Mouse (Mus musculus): ENCODE measurements around the gene Cntnap2.

Cntnap2 gene

GRCm38 (mm10) chr6:46696187-46696586 lies 1637.0 kb downstream of the Cntnap2 start:
- no peak for DNase-seq (ENCODE audit: low read depth)

- DNase-seq (ENCODE audit: low read depth) = no peak
Observed at GRCm38 (mm10) chr6:46699343-46699742, 1640.2 kb downstream of the Cntnap2 start.

- DNase-seq (ENCODE audit: low read depth) = no peak
Observed at GRCm38 (mm10) chr6:46704293-46705170, 1645.4 kb downstream of the Cntnap2 start.

GRCm38 (mm10) chr6:46705926-46706325 lies 1646.8 kb downstream of the Cntnap2 start:
- DNase-seq (ENCODE audit: low read depth) = no peak

- DNase-seq (ENCODE audit: low read depth) = no peak
Observed at GRCm38 (mm10) chr6:46716576-46716975, 1657.4 kb downstream of the Cntnap2 start.

- no peak for DNase-seq (ENCODE audit: low read depth)
Observed at GRCm38 (mm10) chr6:46733794-46734193, 1674.6 kb downstream of the Cntnap2 start.

GRCm38 (mm10) chr6:46748448-46748847 lies 1689.3 kb downstream of the Cntnap2 start:
- DNase-seq (ENCODE audit: low read depth) = no peak

GRCm38 (mm10) chr6:46763481-46763880 lies 1704.3 kb downstream of the Cntnap2 start:
- no peak for DNase-seq (ENCODE audit: low read depth)

GRCm38 (mm10) chr6:46774529-46774928 lies 1715.4 kb downstream of the Cntnap2 start:
- DNase-seq (ENCODE audit: low read depth) = no peak

GRCm38 (mm10) chr6:46802264-46803110 lies 1743.3 kb downstream of the Cntnap2 start:
- DNase-seq (ENCODE audit: low read depth) = no peak

GRCm38 (mm10) chr6:46856635-46857034 lies 1797.5 kb downstream of the Cntnap2 start:
- DNase-seq (ENCODE audit: low read depth) = no peak

GRCm38 (mm10) chr6:46861076-46861475 lies 1801.9 kb downstream of the Cntnap2 start:
- DNase-seq (ENCODE audit: low read depth) = no peak

- no peak for DNase-seq (ENCODE audit: low read depth)
Observed at GRCm38 (mm10) chr6:46866317-46866716, 1807.2 kb downstream of the Cntnap2 start.

- no peak for DNase-seq (ENCODE audit: low read depth)
Observed at GRCm38 (mm10) chr6:46886230-46886629, 1827.1 kb downstream of the Cntnap2 start.

- DNase-seq (ENCODE audit: low read depth) = no peak
Observed at GRCm38 (mm10) chr6:46909167-46909566, 1850.0 kb downstream of the Cntnap2 start.

- no peak for DNase-seq (ENCODE audit: low read depth)
Observed at GRCm38 (mm10) chr6:46918701-46919274, 1859.6 kb downstream of the Cntnap2 start.

GRCm38 (mm10) chr6:46919973-46920372 lies 1860.8 kb downstream of the Cntnap2 start:
- no peak for DNase-seq (ENCODE audit: low read depth)

GRCm38 (mm10) chr6:46924709-46925108 lies 1865.6 kb downstream of the Cntnap2 start:
- DNase-seq (ENCODE audit: low read depth) = no peak

- no peak for DNase-seq (ENCODE audit: low read depth)
Observed at GRCm38 (mm10) chr6:46945703-46946102, 1886.5 kb downstream of the Cntnap2 start.

GRCm38 (mm10) chr6:46961022-46961686 lies 1902.0 kb downstream of the Cntnap2 start:
- peak; percentile 35 for DNase-seq (ENCODE audit: low read depth)

- DNase-seq (ENCODE audit: low read depth) = no peak
Observed at GRCm38 (mm10) chr6:46963261-46963660, 1904.1 kb downstream of the Cntnap2 start.

GRCm38 (mm10) chr6:46963693-46964092 lies 1904.5 kb downstream of the Cntnap2 start:
- DNase-seq (ENCODE audit: low read depth) = no peak

Measured in c-Kit-positive CD71-negative TER-119-negative erythroid progenitor cells, embryonic 14.5 days (primary cell).